Mouse (Mus musculus) bone marrow, adult 2 months (tissue): ENCODE data around the gene Apaf1.

Source experiments
- CTCF ChIP-seq: fragments of 200-500 bp; IDR thresholded peaks from 2 replicates; pipeline ENCODE4 v1.5.1; 2011; ENCODE audit warnings: low read length, control low read depth; ENCODE audit not compliant: control insufficient read depth, insufficient read depth
- POLR2A ChIP-seq: fragments of 200-500 bp; IDR thresholded peaks from 2 replicates; pipeline ENCODE4 v1.6.1; 2011; ENCODE audit warnings: low read depth, mild to moderate bottlenecking, control low read depth, low read length, borderline replicate concordance; ENCODE audit not compliant: control insufficient read depth

- TF ChIP-seq CTCF (no peak), POLR2A (no peak)
Measured at GRCm38 (mm10) chr10:90969355-90970174, 113.0 kb downstream of the Apaf1 start.
